20 mouse cellular contexts compared by ENCODE assay signal in the genomic region with DNA sequence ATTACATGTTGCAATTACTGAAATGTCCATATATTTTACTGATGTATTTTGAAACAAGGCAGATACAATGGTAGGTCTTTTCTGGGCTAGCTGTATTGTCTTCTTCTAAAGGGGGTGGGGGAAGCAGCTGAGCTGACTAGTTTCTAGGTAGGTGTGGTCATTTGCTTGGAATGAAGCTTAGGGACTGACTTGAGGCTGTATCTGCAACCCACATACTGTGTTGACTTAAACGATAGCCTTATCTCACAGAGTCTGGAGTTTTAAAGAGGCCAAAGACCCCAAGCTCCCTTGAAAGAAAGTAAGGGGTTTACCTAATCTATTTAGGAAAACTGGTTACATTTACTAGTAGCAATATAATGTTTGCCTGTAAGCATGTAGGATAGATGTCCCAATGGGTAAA. TPM values are rescaled to one million over a fixed set of nuclear protein-coding genes. Genes with fewer than 3 reads are reported as not detected.
DNase-seq lines count a peak whose midpoint lies in the region; ATAC-seq and TF ChIP-seq lines count a peak whose summit lies in the region.
"Had no signal": no experiment of that assay in that cellular context is flagged by ENCODE, and none has a peak within 500 bp of the region (broad histone marks: within the 10 kb centered on the region; RNA-seq: fewer than 3 reads in every experiment).

No protein-coding gene starts in this region.

- no peak overlapping the region for H3K9ac ChIP-seq in heart, embryonic 11.5 days (ENCODE audit: low read depth, low read length)
- no peak overlapping the region for H3K9ac ChIP-seq in kidney, embryonic 16.5 days (replicated peaks; ENCODE audit: low read length)
- peak overlapping the region; percentile 92 for H3K9ac ChIP-seq in liver, embryonic 14.5 days (replicated peaks)
- H3K9ac ChIP-seq in midbrain, embryonic 14.5 days (replicated peaks; ENCODE audit: low read length) = no peak overlapping the region
- H3K9ac ChIP-seq: embryonic facial prominence, embryonic 12.5 days; forebrain, embryonic 15.5 days; limb, embryonic 13.5 days had no signal

- H3K27ac ChIP-seq in heart, embryonic 11.5 days (ENCODE audit: low read depth, low read length) = no peak overlapping the region
- H3K27ac ChIP-seq in kidney, embryonic 16.5 days (ENCODE audit: low read length) = no peak overlapping the region
- H3K27ac ChIP-seq in liver, embryonic 14.5 days = peak overlapping the region; percentile 95
- no peak overlapping the region for H3K27ac ChIP-seq in midbrain, embryonic 14.5 days (replicated peaks; ENCODE audit: low read depth, low read length)
- H3K27ac ChIP-seq: embryonic facial prominence, embryonic 12.5 days; forebrain, embryonic 15.5 days; gastrocnemius, adult 2 months; limb, embryonic 13.5 days; midbrain, embryonic 10.5 days had no signal

- TF ChIP-seq EP300 in liver, embryonic 14.5 days (IDR thresholded peaks at IDR 0.05; ENCODE audit: low read depth) = peak; percentile 83

- DNase-seq in heart, postnatal 14 days = no peak
- DNase-seq in kidney, postnatal 25 days = no peak
- DNase-seq in c-Kit-positive CD71-positive TER-119-negative erythroid progenitor cells, embryonic 14.5 days (ENCODE audit: low read depth) = peak; percentile 74
- DNase-seq in liver, embryonic 14.5 days (ENCODE audit: low read depth in 3 of 3, low spot score in 3 of 3) = peak; percentile 64 to 68 (median 66)
- DNase-seq in cerebellum, postnatal 36 days = no peak
- no peak for DNase-seq in midbrain, embryonic 14.5 days
- DNase-seq: adrenal gland, postnatal 14 days; B cell, adult 2 months; cerebellum, postnatal 25 days; gastrocnemius, adult 2 months; heart, adult 18-20 months; kidney, adult 11 months; right cerebral cortex, adult 18-20 months had no signal

- H3K36me3 ChIP-seq in heart, embryonic 11.5 days (ENCODE audit: control insufficient read depth, insufficient read depth, low read length) = no peaks in the 10 kb centered on the region
- H3K36me3 ChIP-seq in kidney, embryonic 16.5 days (ENCODE audit: insufficient read depth, low read length) = no peaks in the 10 kb centered on the region
- H3K36me3 ChIP-seq in liver, embryonic 14.5 days (replicated peaks; ENCODE audit: control insufficient read depth, insufficient read depth, low read depth) = peaks cover 28% of the 10 kb centered on the region
- no peaks in the 10 kb centered on the region for H3K36me3 ChIP-seq in midbrain, embryonic 14.5 days (ENCODE audit: control insufficient read depth, insufficient read depth, low read length)
- H3K36me3 ChIP-seq: embryonic facial prominence, embryonic 12.5 days; forebrain, embryonic 15.5 days; limb, embryonic 13.5 days; midbrain, embryonic 10.5 days had no signal

- WGBS in heart, embryonic 11.5 days (ENCODE audit: insufficient replicate concordance) = 17% methylated on average over 1 of the region's 1 CpGs
- 60% methylated on average over 1 of the region's 1 CpGs for WGBS in kidney, embryonic 16.5 days
- WGBS in liver, embryonic 14.5 days (ENCODE audit: insufficient replicate concordance) = 0% methylated on average over 1 of the region's 1 CpGs
- 70% methylated on average over 1 of the region's 1 CpGs for WGBS in midbrain, embryonic 14.5 days

- no peaks in the 10 kb centered on the region for H3K9me3 ChIP-seq in heart, embryonic 11.5 days (replicated peaks; ENCODE audit: control insufficient read depth, low read length)
- no peaks in the 10 kb centered on the region for H3K9me3 ChIP-seq in kidney, embryonic 16.5 days (ENCODE audit: low read length)
- no peaks in the 10 kb centered on the region for H3K9me3 ChIP-seq in liver, embryonic 14.5 days (ENCODE audit: control insufficient read depth, low read length)
- no peaks in the 10 kb centered on the region for H3K9me3 ChIP-seq in midbrain, embryonic 14.5 days (ENCODE audit: control insufficient read depth, low read length)
- H3K9me3 ChIP-seq: embryonic facial prominence, embryonic 12.5 days; forebrain, embryonic 15.5 days; limb, embryonic 13.5 days; midbrain, embryonic 10.5 days had no signal

- peak overlapping the region; percentile 92 for H3K4me2 ChIP-seq in heart, embryonic 11.5 days
- H3K4me2 ChIP-seq in kidney, embryonic 16.5 days (replicated peaks; ENCODE audit: low read depth, low read length) = peak overlapping the region; percentile 98; the same call in 1 of the 2 replicates
- H3K4me2 ChIP-seq in liver, embryonic 14.5 days (ENCODE audit: low read depth) = peak overlapping the region; percentile 87
- H3K4me2 ChIP-seq in midbrain, embryonic 14.5 days (ENCODE audit: low read length) = no peak overlapping the region; the same call in 1 of the 2 replicates
- H3K4me2 ChIP-seq: forebrain, embryonic 15.5 days had no signal

- no peaks in the 10 kb centered on the region for H3K27me3 ChIP-seq in heart, embryonic 11.5 days (ENCODE audit: control insufficient read depth, insufficient read depth, low read length)
- no peaks in the 10 kb centered on the region for H3K27me3 ChIP-seq in kidney, embryonic 16.5 days (ENCODE audit: insufficient read depth, low read length)
- no peaks in the 10 kb centered on the region for H3K27me3 ChIP-seq in liver, embryonic 14.5 days (ENCODE audit: control insufficient read depth, insufficient read depth, low read length)
- H3K27me3 ChIP-seq in midbrain, embryonic 14.5 days (ENCODE audit: control insufficient read depth, insufficient read depth, low read length) = no peaks in the 10 kb centered on the region; the same call in 1 of the 2 replicates
- H3K27me3 ChIP-seq: embryonic facial prominence, embryonic 12.5 days; forebrain, embryonic 15.5 days had no signal

- no peak for ATAC-seq in heart, embryonic 11.5 days (replicated peaks; ENCODE audit: insufficient number of reproducible peaks, low FRiP score, low TSS enrichment)
- no peak for ATAC-seq in kidney, embryonic 16.5 days (ENCODE audit: low FRiP score, low TSS enrichment)
- ATAC-seq in liver, embryonic 14.5 days (ENCODE audit: insufficient read depth) = peak; percentile 52
- no peak for ATAC-seq in midbrain, embryonic 14.5 days (ENCODE audit: low FRiP score, low TSS enrichment)
- ATAC-seq: forebrain, embryonic 15.5 days had no signal

- intact Hi-C loops in heart, postnatal 14 days (cut with DNase I) = no loop called here

- no peak for TF ChIP-seq CTCF in liver, embryonic 14.5 days (IDR thresholded peaks at IDR 0.05; ENCODE audit: low read depth)

- peaks cover 17% of the 10 kb centered on the region for H3K4me1 ChIP-seq in heart, embryonic 11.5 days (ENCODE audit: control insufficient read depth, insufficient read depth, low read length)
- H3K4me1 ChIP-seq in kidney, embryonic 16.5 days (ENCODE audit: insufficient read depth, low read length) = peaks cover 19% of the 10 kb centered on the region
- H3K4me1 ChIP-seq in liver, embryonic 14.5 days (replicated peaks; ENCODE audit: control insufficient read depth in 2 of 2, insufficient read depth in 2 of 2, low read length in 1 of 2) = peaks cover 24 to 26% of the 10 kb centered on the region in 2 experiments
- H3K4me1 ChIP-seq in midbrain, embryonic 14.5 days (ENCODE audit: control insufficient read depth, insufficient read depth, low read length) = peaks cover 14% of the 10 kb centered on the region

- peak overlapping the region; percentile 29 for H3K4me3 ChIP-seq in heart, embryonic 11.5 days (ENCODE audit: low read depth, low read length)
- H3K4me3 ChIP-seq in kidney, embryonic 16.5 days (ENCODE audit: low read length) = no peak overlapping the region
- H3K4me3 ChIP-seq in liver, embryonic 14.5 days (ENCODE audit: insufficient read depth in 1 of 2, low read depth in 2 of 2, low read length in 2 of 2) = peak overlapping the region; percentile 71 to 95
- no peak overlapping the region for H3K4me3 ChIP-seq in midbrain, embryonic 14.5 days (replicated peaks; ENCODE audit: low read depth, low read length)
- H3K4me3 ChIP-seq: forebrain, embryonic 15.5 days; gastrocnemius, adult 2 months; limb, embryonic 13.5 days; myocyte had no signal

RNA-seq across cellular contexts. Expression of a gene that starts 2.9 kb away (rescaled TPM):
- 45.8 and 51.7 TPM in 2 replicates for polyA plus RNA-seq in heart, embryonic 11.5 days (2014; fragmentation: Nextera tagmentation; extraction: Ambion mirVana)
- total RNA-seq in heart, postnatal 14 days (2021) = 1 to 10 TPM; 4.6 to 6.4 TPM
- polyA plus RNA-seq in kidney, embryonic 16.5 days (2015; fragmentation: Nextera tagmentation; extraction: Ambion mirVana) = 18.3 and 19.5 TPM in 2 replicates
- polyA plus RNA-seq in liver, embryonic 14.5 days (2012; rRNA removed) = 22.8 and 27.5 TPM in 2 replicates
- 55.4 and 56.8 TPM in 2 replicates for polyA plus RNA-seq in liver, embryonic 14.5 days (2014; fragmentation: Nextera tagmentation; extraction: Ambion mirVana)
- polyA plus RNA-seq in midbrain, embryonic 14.5 days (2014; fragmentation: Nextera tagmentation; extraction: Ambion mirVana) = 5.6 and 12.3 TPM in 2 replicates

Comparison
In these comparisons a context has a peak if more than half of its experiments do, and no peak if none do; other contexts are left out.
1. H3K4me3 ChIP-seq: peak in heart, embryonic 11.5 days (single experiment) and liver, embryonic 14.5 days (2 of 2); none in kidney, embryonic 16.5 days (single experiment) and midbrain, embryonic 14.5 days (single experiment).
2. DNase-seq: peak in c-Kit-positive CD71-positive TER-119-negative erythroid progenitor cells, embryonic 14.5 days (single experiment) and liver, embryonic 14.5 days (3 of 3); none in heart, postnatal 14 days (0 of 2), kidney, postnatal 25 days (0 of 2), cerebellum, postnatal 36 days (0 of 2) and midbrain, embryonic 14.5 days (single experiment).